Mouse (Mus musculus) ovary, adult 18-20 months (tissue): ENCODE measurements around the gene Fbxw8.

Experiments
- DNase-seq: peaks from one replicate; pipeline ENCODE4 v3.0.0; 2022; ENCODE audit warnings: low spot score, mixed read lengths

The Fbxw8 gene

DNA sequence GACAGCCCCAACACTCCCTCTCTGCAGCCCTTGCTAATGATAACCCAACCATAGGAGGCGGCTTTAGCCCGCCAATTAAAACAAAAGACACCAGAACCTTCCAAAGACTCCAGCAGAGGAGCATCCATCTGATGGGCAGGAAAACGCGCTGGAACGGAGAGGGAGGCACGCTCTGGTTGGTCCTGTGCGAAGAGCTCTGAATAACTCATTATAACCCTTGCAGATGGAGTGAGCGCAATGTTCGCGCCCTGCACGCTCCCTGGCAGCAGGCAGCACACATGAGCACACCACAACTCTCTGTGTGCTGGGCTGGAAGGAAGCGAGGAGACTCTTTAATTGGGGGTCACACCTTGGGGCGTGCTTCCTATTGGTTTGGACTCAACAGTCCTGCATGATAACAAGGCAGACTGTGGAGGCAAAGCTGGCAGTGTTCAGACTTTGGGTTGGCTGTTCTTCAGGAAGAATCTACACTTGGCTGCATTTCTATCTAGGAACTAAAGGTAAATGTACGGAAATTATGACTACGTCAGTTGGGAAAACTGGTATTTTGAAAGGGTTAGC lies 82.0 kb downstream of the Fbxw8 start:
- DNase-seq, result no peak

DNA sequence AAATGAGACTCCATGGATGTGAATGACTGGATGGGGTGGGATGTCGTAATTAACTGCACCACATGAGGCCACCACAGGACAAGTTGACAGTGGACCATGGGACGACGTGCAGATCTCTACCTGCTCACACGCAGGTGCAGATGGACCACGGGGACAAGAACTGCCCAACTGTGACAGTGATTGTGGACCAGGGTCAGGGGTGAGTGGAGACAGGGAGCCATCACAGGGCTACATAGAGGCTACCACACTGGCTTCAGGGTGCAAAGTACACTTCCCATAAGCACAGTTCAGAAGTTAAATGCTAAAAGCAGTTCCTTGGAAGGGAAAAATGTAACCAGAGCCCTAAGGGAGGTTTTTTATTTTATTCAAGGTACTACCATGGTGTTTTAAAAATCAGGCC lies 83.5 kb downstream of the Fbxw8 start:
- no peak for DNase-seq

DNA sequence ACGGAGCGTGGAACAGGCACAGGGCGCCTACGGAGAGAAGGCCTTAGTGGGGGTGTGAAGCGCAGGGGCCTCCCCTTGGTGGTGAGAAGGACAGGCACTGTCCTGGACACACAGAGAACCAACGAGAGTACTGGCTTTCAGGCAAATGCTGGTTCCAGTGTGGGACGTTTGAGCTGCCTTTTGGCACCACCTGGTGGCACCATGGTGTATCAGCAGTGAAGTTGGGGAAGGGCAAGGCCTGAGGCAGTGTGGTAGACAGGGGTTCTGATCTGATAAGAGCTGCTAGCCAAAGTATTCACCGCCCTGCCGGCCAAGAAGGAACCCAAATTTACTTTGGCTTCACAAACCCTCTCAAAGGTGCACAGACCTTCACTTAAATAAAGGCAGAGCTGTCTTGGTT lies 85.9 kb downstream of the Fbxw8 start:
- peak; percentile 22 for DNase-seq

GRCm38 (mm10) chr5:118067984-118068494 lies 87.2 kb downstream of the Fbxw8 start:
- no peak for DNase-seq

- DNase-seq, result no peak
These were observed 87.7 kb downstream of the Fbxw8 start for GRCm38 (mm10) chr5:118067572-118067971.

DNA sequence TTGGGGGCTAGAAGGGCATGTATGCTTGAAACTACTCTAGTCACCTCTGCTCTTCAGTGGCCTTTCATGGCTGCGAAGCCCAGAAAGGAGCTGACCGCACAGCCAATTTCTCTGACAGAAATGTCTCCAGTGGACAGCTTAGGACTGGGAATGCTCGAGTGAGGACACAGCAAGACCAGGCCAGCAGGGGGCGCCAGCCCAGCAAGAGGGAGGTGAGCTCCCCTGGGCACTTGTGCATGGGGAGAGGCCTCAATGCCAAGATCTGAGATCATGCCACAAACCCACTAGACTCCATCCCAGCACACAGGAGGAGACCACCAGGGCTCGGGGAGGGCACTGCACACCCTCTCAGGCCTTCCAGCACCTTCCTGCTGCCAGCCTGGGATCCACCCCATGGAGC lies 88.4 kb downstream of the Fbxw8 start:
- DNase-seq, result no peak

GRCm38 (mm10) chr5:118065516-118066255 lies 89.6 kb downstream of the Fbxw8 start:
- DNase-seq, result no peak

DNA sequence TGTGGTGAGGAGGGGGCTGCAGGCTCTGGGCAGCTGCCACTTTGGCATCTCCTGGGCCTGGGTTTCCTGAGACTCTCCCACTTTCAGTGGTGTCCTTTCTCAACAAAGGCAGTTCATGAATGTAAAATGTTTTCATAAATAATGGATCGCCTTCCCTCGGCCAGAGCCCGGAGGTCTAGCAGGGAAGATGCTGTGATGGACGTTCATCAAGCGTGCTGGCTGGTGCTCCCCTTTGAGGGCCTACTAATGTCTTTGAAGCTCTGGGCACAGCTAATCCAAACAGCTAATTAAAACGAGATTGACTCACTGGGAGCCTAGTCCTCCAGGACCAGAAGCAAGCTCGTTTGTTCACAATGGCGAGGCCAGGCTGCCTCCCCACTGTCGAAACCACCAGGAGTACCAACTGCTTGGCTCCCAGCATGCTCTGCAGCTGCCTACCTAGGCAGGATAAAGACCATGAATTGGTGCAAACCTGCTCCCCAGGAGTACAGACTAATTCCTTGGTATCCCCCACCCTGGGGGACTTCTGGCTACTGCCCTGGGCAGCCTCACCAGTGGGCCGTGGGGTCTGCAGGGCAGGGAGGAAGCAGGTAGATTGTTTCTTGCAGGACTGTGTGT lies 90.9 kb downstream of the Fbxw8 start:
- no peak for DNase-seq

DNA sequence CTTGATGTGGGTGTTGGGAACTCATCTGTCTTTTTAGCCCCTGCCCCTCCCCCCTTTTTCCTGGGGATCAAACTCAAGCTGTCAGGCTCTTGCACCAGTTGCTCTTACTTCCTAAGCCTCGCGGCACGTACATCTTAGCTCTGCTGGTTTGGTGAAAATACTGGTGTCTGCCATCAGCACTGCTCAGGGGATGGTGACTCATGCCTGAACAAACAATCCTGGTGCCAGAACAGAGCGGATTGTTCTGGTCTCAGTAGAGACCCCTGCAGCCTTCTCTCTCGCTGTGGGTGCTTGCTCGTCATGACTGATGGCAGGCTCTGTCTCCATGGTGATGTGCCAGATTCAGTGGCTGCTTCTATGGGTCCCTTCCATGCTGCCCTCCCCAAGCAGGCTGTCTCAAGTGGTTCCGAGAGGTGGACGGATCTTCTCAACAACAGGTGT lies 92.1 kb downstream of the Fbxw8 start:
- DNase-seq, result no peak

- DNase-seq, result no peak
These were observed 93.9 kb downstream of the Fbxw8 start for GRCm38 (mm10) chr5:118061391-118061790.

DNA sequence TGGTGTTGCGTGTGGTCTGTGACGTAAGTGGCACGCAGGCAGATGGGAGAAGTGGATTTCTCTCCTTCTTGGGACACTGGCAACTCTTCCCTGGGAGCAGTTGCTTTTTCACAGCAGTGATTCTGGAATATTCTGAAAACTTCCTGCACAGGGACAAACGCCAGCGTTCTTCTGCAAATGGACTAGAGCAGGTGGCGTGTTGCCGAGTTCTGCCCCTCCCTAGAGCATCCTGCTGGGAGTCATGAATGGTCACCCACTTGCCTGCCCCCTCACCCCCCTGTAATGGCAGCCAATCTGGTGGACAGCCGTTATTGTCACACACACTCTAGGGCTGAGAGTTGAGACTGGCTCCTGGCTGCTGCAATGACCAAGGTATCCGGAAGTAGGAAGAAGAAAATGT lies 95.6 kb downstream of the Fbxw8 start:
- no peak for DNase-seq

- no peak for DNase-seq
These were observed 96.4 kb downstream of the Fbxw8 start for GRCm38 (mm10) chr5:118058858-118059257.

GRCm38 (mm10) chr5:118057508-118058111 lies 97.7 kb downstream of the Fbxw8 start:
- no peak for DNase-seq

GRCm38 (mm10) chr5:118053205-118053604 lies 102.1 kb downstream of the Fbxw8 start:
- DNase-seq, result no peak

DNA sequence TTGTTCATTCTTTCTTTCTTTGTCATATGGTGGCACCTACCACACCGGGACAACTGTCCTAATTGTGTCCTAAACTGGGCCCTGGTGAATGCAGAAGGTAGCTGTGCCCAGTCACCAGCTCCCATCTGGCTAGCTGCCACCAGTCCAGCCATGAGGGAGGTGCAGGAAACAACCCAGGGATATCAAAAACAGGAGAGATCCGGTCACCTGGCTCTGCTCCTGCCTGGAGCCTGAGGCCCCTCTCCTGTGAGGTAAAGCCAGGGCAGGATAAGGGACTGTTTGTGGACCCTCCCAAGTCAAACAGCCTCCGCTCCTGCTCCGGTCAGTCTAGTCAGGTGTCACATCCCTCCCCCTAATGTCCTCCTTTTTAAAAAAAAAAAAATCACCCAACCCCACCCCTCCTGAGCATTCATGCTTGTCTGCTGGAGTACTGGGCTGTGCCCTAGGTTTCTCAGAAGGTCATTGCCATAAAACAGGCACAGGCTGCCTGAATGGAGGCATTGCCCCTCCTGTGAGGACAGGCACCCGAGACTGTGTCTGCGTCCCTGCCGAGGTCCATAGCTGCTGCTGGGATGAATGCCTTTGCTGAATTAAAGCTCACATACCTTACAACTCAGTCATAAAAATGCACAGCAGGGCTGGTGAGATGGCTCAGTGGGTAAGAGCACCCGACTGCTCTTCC lies 103.1 kb downstream of the Fbxw8 start:
- no peak for DNase-seq

DNA sequence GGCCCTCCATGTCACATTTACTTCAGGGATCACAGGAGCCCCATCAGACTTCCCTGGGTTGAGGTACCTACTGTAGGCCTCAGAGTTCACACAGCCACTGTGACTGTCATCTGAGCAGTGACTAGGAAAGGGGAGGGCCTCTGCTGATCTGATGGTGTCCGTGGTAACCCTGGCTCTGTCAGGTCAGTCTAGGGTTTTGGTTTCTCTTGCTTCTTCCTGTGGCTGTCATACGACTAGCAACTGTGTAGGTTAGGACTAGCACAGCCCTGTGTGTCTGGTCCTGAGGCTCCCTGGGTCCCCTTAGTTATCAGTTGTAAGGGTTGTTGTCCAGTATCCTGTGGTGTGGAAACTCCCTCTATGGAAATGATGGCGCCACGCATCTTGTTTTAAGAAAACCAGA lies 104.5 kb downstream of the Fbxw8 start:
- no peak for DNase-seq

DNA sequence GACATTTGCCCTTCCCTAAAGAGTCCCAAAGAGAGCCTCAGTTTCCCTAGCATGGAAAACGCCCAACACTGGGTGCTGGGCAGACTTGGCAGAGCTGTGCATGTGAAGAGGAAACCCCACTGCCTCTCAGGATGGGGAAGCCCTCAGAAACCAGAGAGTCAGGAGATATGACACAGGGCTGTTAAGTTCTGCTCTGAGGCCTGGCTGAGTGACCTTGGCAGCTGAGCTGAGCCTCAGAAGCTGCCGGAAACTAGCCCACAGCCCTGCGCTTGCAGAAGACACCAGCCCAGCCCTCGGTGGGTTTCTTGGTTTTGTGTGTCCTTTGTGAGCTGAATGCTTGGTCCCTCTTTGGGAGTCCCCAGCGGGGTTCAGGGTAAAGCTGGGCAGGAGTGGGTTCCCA lies 106.3 kb downstream of the Fbxw8 start:
- no peak for DNase-seq

- no peak for DNase-seq
These were observed 106.9 kb downstream of the Fbxw8 start for GRCm38 (mm10) chr5:118048412-118048811.

DNA sequence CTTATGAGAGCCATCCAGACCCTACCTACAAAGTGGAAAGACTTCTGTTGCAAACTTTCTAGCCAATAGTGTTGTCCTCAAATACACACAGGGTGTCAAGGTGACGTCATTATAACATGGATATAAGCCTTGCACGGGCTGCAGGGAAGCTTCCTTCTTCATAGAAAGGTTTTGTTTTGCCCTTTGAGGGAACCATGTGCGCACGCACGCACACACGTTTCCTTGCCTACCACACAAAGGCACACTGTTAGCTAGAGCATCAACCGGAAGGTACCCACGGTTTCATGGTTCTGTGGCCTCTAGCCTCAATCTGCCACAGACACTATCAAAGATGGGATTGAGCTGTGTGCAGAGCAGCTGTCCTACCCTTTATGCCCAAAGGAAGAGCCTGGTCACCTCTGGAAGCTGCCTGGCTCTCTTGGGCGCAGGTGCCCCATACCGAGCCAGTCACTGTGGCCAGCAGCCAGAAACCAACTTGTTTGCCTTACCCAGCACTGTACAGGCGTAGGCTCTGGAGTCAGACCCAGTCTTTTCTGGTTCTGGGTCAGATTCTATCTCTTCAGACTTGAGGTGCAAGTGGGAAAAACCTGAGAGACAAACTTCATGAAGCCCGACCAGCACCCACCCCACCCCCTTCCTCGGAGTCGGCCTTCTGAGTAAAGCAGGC lies 108.0 kb downstream of the Fbxw8 start:
- DNase-seq, result no peak

DNA sequence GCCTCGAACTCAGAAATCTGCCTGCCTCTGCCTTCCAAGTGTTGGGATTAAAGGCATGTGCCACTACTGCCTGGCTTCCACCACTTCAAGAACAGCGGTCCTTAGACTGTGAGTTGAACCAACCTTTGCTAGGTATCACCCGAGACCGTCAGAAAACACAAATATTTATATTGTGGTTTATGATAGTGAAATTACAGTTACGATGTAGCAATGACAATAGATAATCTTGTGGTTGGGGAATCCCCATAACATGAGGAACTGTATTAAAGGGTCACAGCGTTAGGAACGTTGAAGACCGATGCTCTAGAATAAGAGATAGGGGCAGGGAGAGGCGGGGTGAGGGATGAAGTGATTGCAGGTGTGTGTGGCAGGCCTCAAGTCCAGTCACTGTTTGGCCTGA lies 109.9 kb downstream of the Fbxw8 start:
- no peak for DNase-seq

- no peak for DNase-seq
These were observed 110.4 kb downstream of the Fbxw8 start for GRCm38 (mm10) chr5:118044907-118045306.

DNA sequence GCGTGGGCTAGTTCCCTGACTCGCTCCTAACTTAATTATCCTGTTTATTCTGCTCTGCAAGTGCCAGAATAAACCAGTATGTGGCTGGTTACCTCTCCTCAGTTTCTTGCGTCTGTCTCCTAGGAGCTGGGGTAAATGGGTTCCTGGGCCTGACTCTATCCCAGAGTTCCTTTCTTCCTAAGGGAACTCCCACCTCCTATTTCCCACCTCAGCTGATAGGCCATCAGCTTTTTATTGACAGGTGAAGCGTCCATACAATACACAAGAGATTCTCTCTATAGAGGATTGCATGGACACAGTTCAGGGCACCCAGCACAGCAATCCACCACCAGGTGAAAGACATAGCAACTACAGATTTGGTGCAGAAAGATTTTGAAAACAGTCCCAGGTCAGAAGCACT lies 111.5 kb downstream of the Fbxw8 start:
- no peak for DNase-seq
